Mouse (Mus musculus) thymus, adult 2 months (tissue): ENCODE data around the gene Asic1. TPM values are rescaled to one million over a fixed set of nuclear protein-coding genes. Genes with fewer than 3 reads are reported as not detected.
A peak's percentile ranks its signal among the peaks of the same experiment; 100 is the strongest.
"Not testable (repeated sequence)": the region's sequence is repeated elsewhere in the genome, so short reads cannot be mapped to it uniquely, and the experiment has no call there.

Experiments used
- DNase-seq: peaks from one replicate; pipeline ENCODE4 v3.0.0; 2021
- H3K27ac ChIP-seq: fragments of 200-500 bp; 2 replicates; pipeline ENCODE4 v1.5.1; 2012; ENCODE audit warnings: low read length, control low read depth; ENCODE audit not compliant: control insufficient read depth, insufficient read depth
- H3K27me3 ChIP-seq: fragments of 200-500 bp; 2 replicates; pipeline ENCODE4 v1.6.1; 2012; ENCODE audit warnings: mild to moderate bottlenecking, low read length, moderate library complexity, mixed read lengths; ENCODE audit not compliant: control insufficient read depth, insufficient read depth
- H3K36me3 ChIP-seq: fragments of 200-500 bp; 2 replicates; pipeline ENCODE4 v1.6.1; 2012; ENCODE audit warnings: mild to moderate bottlenecking, low read length, moderate library complexity; ENCODE audit not compliant: control insufficient read depth, insufficient read depth
- H3K4me1 ChIP-seq: fragments of 200-500 bp; replicated peaks from 2 replicates; pipeline ENCODE4 v1.6.1; 2012; ENCODE audit warnings: low read length; ENCODE audit not compliant: control insufficient read depth, insufficient read depth
- H3K4me3 ChIP-seq: fragments of 200-500 bp; 2 replicates; pipeline ENCODE4 v1.5.1; 2012; ENCODE audit warnings: mild to moderate bottlenecking, low read length, control low read depth, moderate library complexity; ENCODE audit not compliant: control insufficient read depth, insufficient read depth
- CTCF ChIP-seq: fragments of 200-500 bp; IDR thresholded peaks from 2 replicates; pipeline ENCODE4 v1.5.1; 2012; ENCODE audit warnings: mild to moderate bottlenecking, control low read depth, low read length, moderate library complexity, borderline replicate concordance; ENCODE audit not compliant: control insufficient read depth, poor library complexity, insufficient read depth; ENCODE audit errors: extremely low read depth
- POLR2A ChIP-seq: fragments of 200-500 bp; IDR thresholded peaks from 2 replicates; pipeline ENCODE4 v1.6.1; 2012; ENCODE audit warnings: mild to moderate bottlenecking, low read length, control low read depth, moderate library complexity; ENCODE audit not compliant: control insufficient read depth, poor library complexity, insufficient read depth; ENCODE audit errors: extremely low read depth
- WGBS: fragments of 180-500 bp; shearing (Covaris S2); methylation state at CpG from one replicate; pipeline ENCODE4 v1.1.7; 2018; 5-methylcytosine and 5-hydroxymethylcytosine counted together
- polyA plus RNA-seq: library from polyadenylated mRNA; depleted of rRNA; stranded (reverse); fragments of >200 nt; gene quantifications from 2 replicates; pipeline ENCODE4 v1.2.3, GENCODE M21; 2012

The Asic1 gene
- polyA plus RNA-seq, 1 experiment = 0.13 TPM

DNA sequence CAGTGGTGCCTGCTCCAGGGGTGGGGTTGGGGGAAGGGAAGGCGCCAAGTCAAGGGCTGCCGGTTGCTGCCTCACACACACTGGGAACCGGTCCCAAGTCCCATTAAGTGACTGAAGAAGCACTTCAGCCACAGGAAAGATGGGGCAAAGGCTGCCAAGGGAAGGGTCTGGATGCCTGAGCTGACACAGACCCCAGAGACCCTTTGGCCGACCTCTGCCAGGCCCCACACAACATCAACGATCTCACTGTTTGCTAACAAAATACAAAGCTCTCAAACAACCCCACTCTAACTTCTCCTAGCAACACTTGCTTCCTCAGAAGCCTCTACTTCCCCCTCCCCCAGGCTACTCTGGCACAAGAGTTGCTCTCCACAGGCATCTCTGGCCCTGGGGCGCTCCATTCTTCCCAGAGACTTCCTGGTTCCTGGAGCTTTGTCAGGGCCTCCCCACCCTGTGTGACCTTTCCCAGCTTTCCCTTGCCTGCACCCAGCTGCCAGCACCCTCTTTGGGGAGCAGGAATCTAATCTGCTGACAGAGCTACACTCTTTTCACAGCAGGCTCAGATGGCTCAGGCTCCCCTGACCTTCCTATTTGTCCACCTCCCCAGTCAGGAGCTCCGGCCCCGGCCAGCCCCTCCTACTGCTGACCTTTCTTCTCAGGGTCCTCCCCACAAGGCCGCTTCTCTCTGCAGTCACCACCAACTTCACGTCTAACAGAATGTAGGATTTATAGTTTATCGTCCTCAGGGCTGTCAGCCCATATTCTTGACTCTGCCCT lies 53.5 kb downstream of the Asic1 start:
- H3K27ac ChIP-seq = peak overlapping the region; percentile 9; the same call in 1 of the 2 replicates
- no peak overlapping the region for H3K4me3 ChIP-seq
- 64% methylated on average over 11 of the region's 11 CpGs for WGBS
- no peak for TF ChIP-seq POLR2A
- no peak for TF ChIP-seq CTCF
- H3K4me1 ChIP-seq = peaks cover 10% of the 10 kb centered on the region
- H3K27me3 ChIP-seq = no peaks in the 10 kb centered on the region
- no peaks in the 10 kb centered on the region for H3K36me3 ChIP-seq
- no peak for DNase-seq

DNA sequence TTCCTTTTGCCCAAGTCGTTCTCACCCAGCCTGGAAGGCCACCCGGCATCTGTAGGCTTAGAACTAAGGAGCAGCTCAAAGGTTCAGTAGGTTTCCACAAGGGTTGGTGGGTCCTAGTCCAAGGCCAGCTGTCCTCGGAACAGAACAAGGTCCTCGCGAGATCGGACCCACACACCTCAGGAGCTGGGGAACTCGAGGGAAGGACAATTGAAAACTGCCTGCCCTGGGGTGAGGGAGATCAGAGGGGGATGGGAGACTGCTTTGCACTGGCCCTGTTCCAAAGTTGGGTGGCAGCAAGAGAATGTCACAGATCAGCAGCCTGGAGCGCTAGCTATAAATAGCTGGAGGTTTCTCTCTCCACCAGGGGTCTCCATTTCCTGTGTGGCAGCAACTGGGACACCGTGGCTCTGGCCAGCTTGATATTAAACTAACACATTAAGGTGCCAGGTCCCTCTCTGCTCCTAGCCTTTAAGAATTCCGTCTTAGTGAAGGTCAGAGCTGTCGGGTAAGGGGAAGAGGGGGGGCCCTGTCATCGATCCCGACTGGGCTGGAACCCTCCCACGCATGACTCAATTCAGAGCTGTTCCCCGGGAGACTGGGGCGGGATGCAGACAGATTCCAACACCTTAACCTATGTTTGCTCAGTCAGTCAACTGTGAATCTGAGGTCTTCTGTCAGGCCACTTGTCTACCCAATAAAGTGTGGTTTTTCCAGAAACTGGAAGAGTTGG lies 54.3 kb downstream of the Asic1 start:
- TF ChIP-seq CTCF (peak; percentile 66; the same call in 1 of the 2 replicates), POLR2A (no peak)
- 21% methylated on average over 16 of the region's 16 CpGs for WGBS
- Histone ChIP-seq H3K27me3 (no peaks in the 10 kb centered on the region), H3K36me3 (no peaks in the 10 kb centered on the region), H3K4me3 (peak overlapping the region; percentile 20; the same call in 1 of the 2 replicates), H3K27ac (peak overlapping the region; percentile 9; the same call in 1 of the 2 replicates), H3K4me1 (peaks cover 10% of the 10 kb centered on the region)
- peak; percentile 62 for DNase-seq

DNA sequence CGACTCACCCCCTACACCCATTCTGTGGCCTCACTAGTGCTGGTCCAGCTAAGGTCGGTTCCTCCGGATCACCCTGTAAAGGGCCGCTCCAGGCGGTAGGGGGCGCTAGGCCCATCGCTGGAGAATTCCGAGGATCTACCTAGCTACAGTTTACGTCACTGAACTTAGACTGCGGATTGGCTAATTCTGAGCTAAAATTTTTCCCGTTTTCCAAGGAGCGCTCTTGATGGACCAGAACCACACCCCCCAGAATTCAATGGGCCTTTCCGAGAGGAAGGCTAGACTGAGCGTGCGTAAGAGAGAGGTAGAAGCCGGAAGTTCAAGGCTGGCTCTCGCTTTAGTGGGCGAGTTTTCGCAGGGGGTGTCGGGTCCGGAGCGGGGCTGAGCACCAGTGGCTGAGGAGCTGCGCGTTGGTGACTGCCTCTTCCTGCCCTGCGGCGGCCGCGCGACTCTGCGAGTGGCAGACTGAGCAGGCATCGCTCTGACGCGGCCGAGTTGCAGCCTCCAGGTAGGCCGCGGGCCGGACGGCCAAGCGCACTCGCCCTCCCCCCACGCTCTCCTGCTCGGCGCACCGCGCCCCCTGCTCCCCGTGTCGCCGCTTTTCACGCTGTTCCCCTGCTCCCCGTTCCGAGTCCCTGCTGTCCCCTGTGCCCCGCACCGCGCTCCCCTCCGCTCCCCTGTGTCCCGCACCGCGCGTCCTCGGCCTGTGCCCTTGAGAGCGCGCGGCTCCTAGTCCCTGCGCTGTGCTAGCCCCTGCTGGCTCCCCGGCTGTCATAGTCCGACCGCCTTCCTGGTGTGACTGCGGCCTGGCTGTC lies 55.4 kb downstream of the Asic1 start, which contains the start of gene Cox14:
Gene Cox14, plus strand, starts transcription at position 278 of the 815 bp plus-strand sequence.
- WGBS = under 1% methylated on average over 68 of the region's 68 CpGs
- peak; percentile 91 for TF ChIP-seq CTCF
- TF ChIP-seq POLR2A = peak; percentile 49; the same call in 1 of the 2 replicates
- H3K4me1 ChIP-seq = peaks cover 10% of the 10 kb centered on the region

DNA sequence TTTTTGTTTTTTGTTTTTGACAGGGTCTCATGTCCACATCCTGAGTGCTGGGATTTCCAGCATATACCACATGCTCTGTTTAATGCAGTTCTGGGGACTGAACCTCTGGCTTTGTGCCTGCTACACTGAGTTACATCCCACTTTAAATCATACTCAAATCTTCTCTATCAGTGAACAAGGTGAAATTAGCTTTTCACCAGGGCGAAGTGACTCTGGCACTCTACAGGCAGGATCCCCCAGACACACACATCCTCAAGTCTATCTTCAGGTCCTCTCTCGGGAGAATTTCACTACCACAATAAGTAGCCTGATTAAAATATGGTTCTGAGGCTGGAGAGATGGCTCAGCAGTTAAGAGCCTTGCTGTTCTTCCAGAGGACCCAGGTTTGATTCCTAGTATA lies 56.4 kb downstream of the Asic1 start:
- WGBS = 77% methylated on average over 2 of the region's 2 CpGs
- TF ChIP-seq POLR2A = no peak
- TF ChIP-seq CTCF = no peak
- H3K4me1 ChIP-seq = peaks cover 10% of the 10 kb centered on the region
- peaks cover 3% of the 10 kb centered on the region; the same call in 1 of the 2 replicates for H3K36me3 ChIP-seq
- no peaks in the 10 kb centered on the region for H3K27me3 ChIP-seq
- H3K4me3 ChIP-seq = no peak overlapping the region
- no peak overlapping the region for H3K27ac ChIP-seq
- no peak for DNase-seq

More for the DNA sequence above, 55.4 kb downstream of the Asic1 start, which contains the start of gene Cox14:
- Histone ChIP-seq H3K4me3 (peak within 1 kb of the TSS; percentile 66), H3K27me3 (no peaks in the 10 kb centered on the region), H3K27ac (peak within 1 kb of the TSS; percentile 1), H3K36me3 (no peaks in the 10 kb centered on the region)
- DNase-seq = peak; percentile 89

DNA sequence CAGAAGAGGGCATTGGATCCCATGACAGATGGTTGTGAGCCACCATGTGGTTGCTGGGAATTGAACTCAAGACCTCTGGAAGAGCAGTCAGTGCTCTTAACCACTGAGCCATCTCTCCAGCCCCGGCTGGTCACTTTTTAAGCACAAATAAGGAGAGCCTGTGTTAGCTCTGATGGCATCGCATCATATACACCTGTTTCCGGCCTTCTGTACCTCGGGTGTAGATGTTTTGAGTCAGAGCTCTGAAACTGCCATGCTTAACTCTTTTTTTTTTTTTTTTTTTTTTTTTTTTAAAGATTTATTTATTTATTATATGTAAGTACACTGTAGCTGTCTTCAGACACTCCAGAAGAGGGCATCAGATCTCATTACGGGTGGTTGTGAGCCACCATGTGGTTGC lies 56.9 kb downstream of the Asic1 start:
- H3K4me1 ChIP-seq = peaks cover 10% of the 10 kb centered on the region
- not testable (repeated sequence) for DNase-seq, H3K27ac ChIP-seq, H3K27me3 ChIP-seq, H3K36me3 ChIP-seq, H3K4me3 ChIP-seq
- WGBS = 94% methylated on average over 5 of the region's 5 CpGs

DNA sequence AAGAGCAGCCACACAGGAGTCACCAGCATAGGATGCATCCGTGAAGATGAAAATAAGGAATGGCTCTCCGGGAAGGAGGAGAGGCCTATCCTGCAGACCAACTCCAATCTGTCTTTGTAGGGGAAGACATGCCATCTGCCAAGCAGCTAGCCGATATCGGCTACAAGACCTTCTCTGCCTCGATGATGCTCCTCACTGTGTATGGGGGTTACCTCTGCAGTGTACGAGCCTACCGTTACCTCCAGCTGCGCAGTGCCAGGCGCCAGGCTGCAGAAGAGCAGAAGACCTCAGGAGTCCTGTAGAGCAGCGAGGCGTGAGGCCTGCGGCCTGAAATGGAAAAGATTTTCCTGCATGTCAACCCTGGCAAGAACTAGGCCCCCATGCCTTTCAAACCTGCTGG lies 57.4 kb downstream of the Asic1 start:
- no peak for DNase-seq
- Histone ChIP-seq H3K36me3 (peaks cover 3% of the 10 kb centered on the region; the same call in 1 of the 2 replicates), H3K4me1 (peaks cover 10% of the 10 kb centered on the region), H3K27me3 (no peaks in the 10 kb centered on the region), H3K27ac (no peak overlapping the region), H3K4me3 (no peak overlapping the region)
- TF ChIP-seq CTCF (no peak), POLR2A (no peak)
- WGBS = 97% methylated on average over 12 of the region's 12 CpGs
